Mouse (Mus musculus): ENCODE measurements around the gene Apob. TPM values are rescaled to one million over a fixed set of nuclear protein-coding genes. Genes with fewer than 3 reads are reported as not detected.

The Apob gene
- total RNA-seq, 2 experiments from 2014 or later, result 0.02 to 1.7 TPM

- no peak for DNase-seq (ENCODE audit: low spot score)
These were observed 54.9 kb downstream of the Apob start for GRCm38 (mm10) chr12:8032359-8032755.

- DNase-seq (ENCODE audit: low spot score), result no peak
These were observed 60.8 kb downstream of the Apob start for GRCm38 (mm10) chr12:8038081-8038730.

GRCm38 (mm10) chr12:8042626-8043394 lies 65.4 kb downstream of the Apob start:
- no peak for DNase-seq (ENCODE audit: low spot score)

- DNase-seq (ENCODE audit: low spot score), result no peak
These were observed 69.6 kb downstream of the Apob start for GRCm38 (mm10) chr12:8047046-8047445.

GRCm38 (mm10) chr12:8047789-8048309 lies 70.4 kb downstream of the Apob start:
- no peak for DNase-seq (ENCODE audit: low spot score)

- no peak for DNase-seq (ENCODE audit: low spot score)
These were observed 78.7 kb downstream of the Apob start for GRCm38 (mm10) chr12:8056001-8056640.

- peak; percentile 51 for DNase-seq (ENCODE audit: low spot score)
These were observed 82.1 kb downstream of the Apob start for GRCm38 (mm10) chr12:8059576-8059975.

- DNase-seq (ENCODE audit: low spot score), result no peak
These were observed 86.1 kb downstream of the Apob start for GRCm38 (mm10) chr12:8063363-8064065.

Other genes with a start within 250 kb of the Apob start
- 10 to 100 TPM in 1 of 2 experiments, 1 to 10 TPM in 1; 9.1 to 12.5 TPM for gene Ldah, start 230.5 kb downstream of the Apob start, total RNA-seq (2021)